Comparison of ENCODE assay signal across 13 mouse cellular contexts in genomic region chr4:107653280-107653643, GRCm38 (mm10). TPM values are rescaled to one million over a fixed set of nuclear protein-coding genes. Genes with fewer than 3 reads are reported as not detected.
DNase-seq lines count a peak whose midpoint lies in the region; ATAC-seq lines count a peak whose summit lies in the region.
"Had no signal": no experiment of that assay in that cellular context is flagged by ENCODE, and none has a peak within 500 bp of the region (broad histone marks: within the 10 kb centered on the region; RNA-seq: fewer than 3 reads in every experiment).

No protein-coding gene starts in this region.

- ATAC-seq in hindbrain, embryonic 11.5 days (ENCODE audit: low FRiP score): peak; percentile 30; the same call in 1 of the 2 replicates
- no peak; the same call in 1 of the 2 replicates for ATAC-seq in hindbrain, embryonic 16.5 days
- 0 out of 2 replicates have a peak, but pooled peaks have one; percentile 20 for ATAC-seq in midbrain, embryonic 11.5 days (ENCODE audit: low FRiP score)
- no peak for ATAC-seq in CD4-positive, CD25-positive, alpha-beta regulatory T cell, adult 4 months
- no peak for ATAC-seq in kidney, embryonic 15.5 days (replicated peaks; ENCODE audit: low FRiP score)

- WGBS in hindbrain, embryonic 11.5 days: 62% methylated on average over 5 of the region's 5 CpGs
- 59% methylated on average over 5 of the region's 5 CpGs for WGBS in hindbrain, embryonic 16.5 days
- 60% methylated on average over 5 of the region's 5 CpGs for WGBS in midbrain, embryonic 11.5 days
- 60% methylated on average over 5 of the region's 5 CpGs for WGBS in kidney, embryonic 15.5 days

- H3K36me3 ChIP-seq in hindbrain, embryonic 11.5 days (ENCODE audit: control insufficient read depth, insufficient read depth, low read length): no peaks in the 10 kb centered on the region
- H3K36me3 ChIP-seq in hindbrain, embryonic 16.5 days (ENCODE audit: control insufficient read depth, insufficient read depth, low read length): no peaks in the 10 kb centered on the region
- H3K36me3 ChIP-seq in midbrain, embryonic 11.5 days (ENCODE audit: control insufficient read depth, insufficient read depth, low read length): no peaks in the 10 kb centered on the region
- H3K36me3 ChIP-seq in kidney, embryonic 15.5 days: no peaks in the 10 kb centered on the region
- H3K36me3 ChIP-seq: G1E had no signal

- no peak overlapping the region for H3K9ac ChIP-seq in hindbrain, embryonic 11.5 days (ENCODE audit: low read depth, low read length)
- H3K9ac ChIP-seq in hindbrain, embryonic 16.5 days (ENCODE audit: low read depth, low read length): no peak overlapping the region
- no peak overlapping the region for H3K9ac ChIP-seq in midbrain, embryonic 11.5 days (ENCODE audit: low read length)
- H3K9ac ChIP-seq in kidney, embryonic 15.5 days: no peak overlapping the region

- no peak overlapping the region for H3K4me3 ChIP-seq in hindbrain, embryonic 11.5 days (ENCODE audit: low read depth, low read length)
- no peak overlapping the region for H3K4me3 ChIP-seq in hindbrain, embryonic 16.5 days (ENCODE audit: low read length)
- H3K4me3 ChIP-seq in midbrain, embryonic 11.5 days (ENCODE audit: low read depth, low read length): no peak overlapping the region
- no peak overlapping the region for H3K4me3 ChIP-seq in kidney, embryonic 15.5 days (replicated peaks)
- H3K4me3 ChIP-seq: myocyte had no signal

- H3K4me2 ChIP-seq in hindbrain, embryonic 11.5 days (replicated peaks; ENCODE audit: low read depth, low read length): no peak overlapping the region
- no peak overlapping the region for H3K4me2 ChIP-seq in hindbrain, embryonic 16.5 days (ENCODE audit: low read length)
- no peak overlapping the region for H3K4me2 ChIP-seq in midbrain, embryonic 11.5 days
- H3K4me2 ChIP-seq in kidney, embryonic 15.5 days: no peak overlapping the region

- H3K4me1 ChIP-seq in hindbrain, embryonic 11.5 days (replicated peaks; ENCODE audit: control insufficient read depth, insufficient read depth, low read length): peaks cover 6% of the 10 kb centered on the region
- peaks cover 9% of the 10 kb centered on the region for H3K4me1 ChIP-seq in hindbrain, embryonic 16.5 days (ENCODE audit: control insufficient read depth, insufficient read depth, low read depth, low read length)
- H3K4me1 ChIP-seq in midbrain, embryonic 11.5 days (ENCODE audit: control insufficient read depth, insufficient read depth, low read length): peaks cover 9% of the 10 kb centered on the region
- peaks cover 12% of the 10 kb centered on the region; the same call in 1 of the 2 replicates for H3K4me1 ChIP-seq in kidney, embryonic 15.5 days

- DNase-seq in hindbrain, embryonic 11.5 days (ENCODE audit: low spot score): no peak
- peak; percentile 29 for DNase-seq in right cerebral cortex, postnatal 4 days
- no peak for DNase-seq in right cerebral cortex, postnatal 36 days (ENCODE audit: low spot score in 2 of 2)
- DNase-seq in midbrain, embryonic 11.5 days (ENCODE audit: low spot score, missing footprints): no peak
- DNase-seq in cerebellum, postnatal 14 days: no peak

- no peaks in the 10 kb centered on the region for H3K27me3 ChIP-seq in hindbrain, embryonic 11.5 days (ENCODE audit: control insufficient read depth, insufficient read depth, low read length)
- no peaks in the 10 kb centered on the region for H3K27me3 ChIP-seq in hindbrain, embryonic 16.5 days (replicated peaks; ENCODE audit: control insufficient read depth, insufficient read depth, low read length)
- no peaks in the 10 kb centered on the region for H3K27me3 ChIP-seq in midbrain, embryonic 11.5 days (ENCODE audit: control insufficient read depth, insufficient read depth, low read length)
- peaks cover 4% of the 10 kb centered on the region; the same call in 1 of the 2 replicates for H3K27me3 ChIP-seq in kidney, embryonic 15.5 days

- no peak overlapping the region for H3K27ac ChIP-seq in hindbrain, embryonic 11.5 days (ENCODE audit: low read depth, low read length)
- H3K27ac ChIP-seq in hindbrain, embryonic 16.5 days (ENCODE audit: low read depth, low read length): no peak overlapping the region
- H3K27ac ChIP-seq in midbrain, embryonic 11.5 days (ENCODE audit: low read depth, low read length): no peak overlapping the region
- H3K27ac ChIP-seq in kidney, embryonic 15.5 days: no peak overlapping the region
- H3K27ac ChIP-seq: macrophage had no signal

- H3K9me3 ChIP-seq in hindbrain, embryonic 11.5 days (ENCODE audit: control insufficient read depth, low read length): no peaks in the 10 kb centered on the region
- no peaks in the 10 kb centered on the region for H3K9me3 ChIP-seq in hindbrain, embryonic 16.5 days (ENCODE audit: control insufficient read depth, low read length)
- H3K9me3 ChIP-seq in midbrain, embryonic 11.5 days (ENCODE audit: control insufficient read depth, low read length): no peaks in the 10 kb centered on the region
- no peaks in the 10 kb centered on the region for H3K9me3 ChIP-seq in kidney, embryonic 15.5 days (replicated peaks)
- H3K9me3 ChIP-seq: G1E had no signal

RNA-seq across cellular contexts. Expression of gene Dmrtb1, which starts 30.8 kb away (rescaled TPM):
- polyA plus RNA-seq in hindbrain, embryonic 11.5 days (2014; fragmentation: Nextera tagmentation; extraction: Ambion mirVana): 13.8 and 16.6 TPM in 2 replicates
- 10.9 and 15.8 TPM in 2 replicates for polyA plus RNA-seq in hindbrain, embryonic 16.5 days (2015; fragmentation: Nextera tagmentation; extraction: Ambion mirVana)
- 11.6 and 12.8 TPM in 2 replicates for polyA plus RNA-seq in midbrain, embryonic 11.5 days (2014; fragmentation: Nextera tagmentation; extraction: Ambion mirVana)
- not detected for polyA plus RNA-seq in CD4-positive, CD25-positive, alpha-beta regulatory T cell, adult 4 months (2017; shearing (Covaris generic))
- polyA plus RNA-seq in kidney, embryonic 15.5 days (2015; fragmentation: Nextera tagmentation; extraction: Ambion mirVana): not detected in 2 replicates
- polyA plus RNA-seq: embryonic facial prominence, embryonic 14.5 days; G1E; liver, adult 2 months; macrophage; myocyte had no signal

Comparison
In these comparisons a context has a peak if more than half of its experiments do, and no peak if none do; other contexts are left out.
1. ATAC-seq: peak in hindbrain, embryonic 11.5 days (single experiment) and midbrain, embryonic 11.5 days (single experiment); none in hindbrain, embryonic 16.5 days (single experiment), CD4-positive, CD25-positive, alpha-beta regulatory T cell, adult 4 months (single experiment) and kidney, embryonic 15.5 days (single experiment).
2. RNA of gene Dmrtb1, which starts 30.8 kb away (polyA plus RNA-seq): 13.8 to 16.6 TPM in hindbrain, embryonic 11.5 days, 11.6 to 12.8 TPM in midbrain, embryonic 11.5 days and 10.9 to 15.8 TPM in hindbrain, embryonic 16.5 days; not detected in CD4-positive, CD25-positive, alpha-beta regulatory T cell, adult 4 months and not detected in kidney, embryonic 15.5 days; every median in the first group is over 10 times any median in the second.